ENCODE assay signal across 8 mouse cellular contexts in genomic region chr7:118584926-118585325, GRCm38 (mm10). TPM values are rescaled to one million over a fixed set of nuclear protein-coding genes. Genes with fewer than 3 reads are reported as not detected.
A peak's percentile ranks its signal among the peaks of the same experiment; 100 is the strongest.
DNase-seq lines count a peak whose midpoint lies in the region; ATAC-seq lines count a peak whose summit lies in the region.

No protein-coding gene starts in this region.

- no peak for DNase-seq in kidney, postnatal 25 days
- DNase-seq in midbrain, embryonic 14.5 days, result no peak
- DNase-seq in layer of hippocampus, adult 8-10 months (ENCODE audit: low spot score in 2 of 2), result no peak
- no peak for DNase-seq in thymus, postnatal 0 days (ENCODE audit: low spot score)
- DNase-seq in urinary bladder, postnatal 10 days (ENCODE audit: low spot score), result no peak

- no peak overlapping the region for H3K9ac ChIP-seq in kidney, embryonic 14.5 days (ENCODE audit: low read depth, low read length)
- H3K9ac ChIP-seq in embryonic facial prominence, embryonic 13.5 days, result peak overlapping the region; percentile 81; the same call in 1 of the 2 replicates
- peak overlapping the region; percentile 87; the same call in 1 of the 2 replicates for H3K9ac ChIP-seq in hindbrain, embryonic 16.5 days (ENCODE audit: low read depth, low read length)
- no peak overlapping the region for H3K9ac ChIP-seq in midbrain, embryonic 14.5 days (replicated peaks; ENCODE audit: low read length)

- no peaks in the 10 kb centered on the region for H3K36me3 ChIP-seq in kidney, embryonic 14.5 days (ENCODE audit: control insufficient read depth, insufficient read depth, low read length)
- no peaks in the 10 kb centered on the region for H3K36me3 ChIP-seq in embryonic facial prominence, embryonic 13.5 days
- no peaks in the 10 kb centered on the region for H3K36me3 ChIP-seq in hindbrain, embryonic 16.5 days (ENCODE audit: control insufficient read depth, insufficient read depth, low read length)
- no peaks in the 10 kb centered on the region for H3K36me3 ChIP-seq in midbrain, embryonic 14.5 days (ENCODE audit: control insufficient read depth, insufficient read depth, low read length)

- peak overlapping the region; percentile 66 for H3K4me3 ChIP-seq in kidney, embryonic 14.5 days (ENCODE audit: low read length)
- H3K4me3 ChIP-seq in embryonic facial prominence, embryonic 13.5 days, result peak overlapping the region; percentile 74
- peak overlapping the region; percentile 70 for H3K4me3 ChIP-seq in hindbrain, embryonic 16.5 days (ENCODE audit: low read length)
- peak overlapping the region; percentile 65 for H3K4me3 ChIP-seq in midbrain, embryonic 14.5 days (replicated peaks; ENCODE audit: low read depth, low read length)

- no peaks in the 10 kb centered on the region for H3K9me3 ChIP-seq in kidney, embryonic 14.5 days (ENCODE audit: control insufficient read depth, low read length)
- H3K9me3 ChIP-seq in embryonic facial prominence, embryonic 13.5 days, result no peaks in the 10 kb centered on the region
- no peaks in the 10 kb centered on the region; the same call in 1 of the 2 replicates for H3K9me3 ChIP-seq in hindbrain, embryonic 16.5 days (ENCODE audit: control insufficient read depth, low read length)
- no peaks in the 10 kb centered on the region for H3K9me3 ChIP-seq in midbrain, embryonic 14.5 days (ENCODE audit: control insufficient read depth, low read length)

- H3K4me1 ChIP-seq in kidney, embryonic 14.5 days (ENCODE audit: control insufficient read depth, insufficient read depth, low read length), result no peaks in the 10 kb centered on the region
- H3K4me1 ChIP-seq in embryonic facial prominence, embryonic 13.5 days, result peaks cover 11% of the 10 kb centered on the region
- peaks cover 9% of the 10 kb centered on the region; the same call in 1 of the 2 replicates for H3K4me1 ChIP-seq in hindbrain, embryonic 16.5 days (ENCODE audit: control insufficient read depth, insufficient read depth, low read depth, low read length)
- peaks cover 13% of the 10 kb centered on the region; the same call in 1 of the 2 replicates for H3K4me1 ChIP-seq in midbrain, embryonic 14.5 days (ENCODE audit: control insufficient read depth, insufficient read depth, low read length)

- 72% methylated on average over 5 of the region's 5 CpGs for WGBS in kidney, embryonic 14.5 days
- 70% methylated on average over 5 of the region's 5 CpGs for WGBS in embryonic facial prominence, embryonic 13.5 days
- 63% methylated on average over 5 of the region's 5 CpGs for WGBS in hindbrain, embryonic 16.5 days
- 73% methylated on average over 5 of the region's 5 CpGs for WGBS in midbrain, embryonic 14.5 days

- peak overlapping the region; percentile 98; the same call in 1 of the 2 replicates for H3K4me2 ChIP-seq in kidney, embryonic 14.5 days (replicated peaks; ENCODE audit: low read depth, low read length)
- peak overlapping the region; percentile 90 for H3K4me2 ChIP-seq in embryonic facial prominence, embryonic 13.5 days
- H3K4me2 ChIP-seq in hindbrain, embryonic 16.5 days (ENCODE audit: low read length), result peak overlapping the region; percentile 91
- H3K4me2 ChIP-seq in midbrain, embryonic 14.5 days (ENCODE audit: low read length), result peak overlapping the region; percentile 83

- no peak overlapping the region for H3K27ac ChIP-seq in kidney, embryonic 14.5 days (ENCODE audit: low read depth, low read length)
- H3K27ac ChIP-seq in embryonic facial prominence, embryonic 13.5 days, result no peak overlapping the region
- no peak overlapping the region; the same call in 1 of the 2 replicates for H3K27ac ChIP-seq in hindbrain, embryonic 16.5 days (ENCODE audit: low read depth, low read length)
- H3K27ac ChIP-seq in midbrain, embryonic 14.5 days (replicated peaks; ENCODE audit: low read depth, low read length), result no peak overlapping the region

- ATAC-seq in kidney, embryonic 14.5 days (ENCODE audit: low FRiP score, low TSS enrichment), result no peak; the same call in 1 of the 2 replicates
- no peak for ATAC-seq in embryonic facial prominence, embryonic 13.5 days (ENCODE audit: insufficient number of reproducible peaks, insufficient read depth, low FRiP score, low TSS enrichment, low read depth)
- peak; percentile 31; the same call in 1 of the 2 replicates for ATAC-seq in hindbrain, embryonic 16.5 days
- ATAC-seq in midbrain, embryonic 14.5 days (ENCODE audit: low FRiP score, low TSS enrichment), result no peak; the same call in 1 of the 2 replicates

- 0 out of 2 replicates have a peak, but pooled peaks cover 3% of the 10 kb centered on the region for H3K27me3 ChIP-seq in kidney, embryonic 14.5 days (ENCODE audit: control insufficient read depth, insufficient read depth, low read length)
- H3K27me3 ChIP-seq in embryonic facial prominence, embryonic 13.5 days, result no peaks in the 10 kb centered on the region
- H3K27me3 ChIP-seq in hindbrain, embryonic 16.5 days (replicated peaks; ENCODE audit: control insufficient read depth, insufficient read depth, low read length), result no peaks in the 10 kb centered on the region
- no peaks in the 10 kb centered on the region for H3K27me3 ChIP-seq in midbrain, embryonic 14.5 days (ENCODE audit: control insufficient read depth, insufficient read depth, low read length)

RNA-seq across cellular contexts. Expression of gene Tmc7, which starts 0.4 kb away (rescaled TPM):
- polyA plus RNA-seq in kidney, embryonic 14.5 days (2014; fragmentation: Nextera tagmentation; extraction: Ambion mirVana), result 1.2 and 2.7 TPM in 2 replicates
- polyA plus RNA-seq in embryonic facial prominence, embryonic 13.5 days (2015; fragmentation: Nextera tagmentation; extraction: Ambion mirVana), result 4.8 TPM in 2 replicates
- polyA plus RNA-seq in hindbrain, embryonic 16.5 days (2015; fragmentation: Nextera tagmentation; extraction: Ambion mirVana), result 7.9 and 8.0 TPM in 2 replicates
- polyA plus RNA-seq in midbrain, embryonic 14.5 days (2014; fragmentation: Nextera tagmentation; extraction: Ambion mirVana), result 4.3 and 5.9 TPM in 2 replicates
- 10 to 100 TPM; 15.9 to 18.6 (median 18.0) TPM for total RNA-seq in layer of hippocampus, adult 8-10 months (2022)
- polyA plus RNA-seq in thymus, postnatal 0 days (2015; fragmentation: Nextera tagmentation; extraction: Ambion mirVana), result 0.75 and 0.78 TPM in 2 replicates

RNA-seq across cellular contexts. Expression of gene Tmc5, which starts 12.2 kb away (rescaled TPM):
- 0.09 TPM in 1 of 2 replicates, not detected in the other for polyA plus RNA-seq in kidney, embryonic 14.5 days (2014; fragmentation: Nextera tagmentation; extraction: Ambion mirVana)
- 0.24 and 0.36 TPM in 2 replicates for polyA plus RNA-seq in embryonic facial prominence, embryonic 13.5 days (2015; fragmentation: Nextera tagmentation; extraction: Ambion mirVana)
- 0.21 and 0.24 TPM in 2 replicates for polyA plus RNA-seq in hindbrain, embryonic 16.5 days (2015; fragmentation: Nextera tagmentation; extraction: Ambion mirVana)
- 0.15 and 0.28 TPM in 2 replicates for polyA plus RNA-seq in midbrain, embryonic 14.5 days (2014; fragmentation: Nextera tagmentation; extraction: Ambion mirVana)
- under 1 TPM; 0.25 to 0.94 (median 0.49) TPM for total RNA-seq in layer of hippocampus, adult 8-10 months (2022)
- 2.0 and 2.2 TPM in 2 replicates for polyA plus RNA-seq in thymus, postnatal 0 days (2015; fragmentation: Nextera tagmentation; extraction: Ambion mirVana)

RNA-seq across cellular contexts. Expression of gene Coq7, which starts 51.8 kb away (rescaled TPM):
- 158 and 169 TPM in 2 replicates for polyA plus RNA-seq in kidney, embryonic 14.5 days (2014; fragmentation: Nextera tagmentation; extraction: Ambion mirVana)
- 72.2 and 88.9 TPM in 2 replicates for polyA plus RNA-seq in embryonic facial prominence, embryonic 13.5 days (2015; fragmentation: Nextera tagmentation; extraction: Ambion mirVana)
- polyA plus RNA-seq in hindbrain, embryonic 16.5 days (2015; fragmentation: Nextera tagmentation; extraction: Ambion mirVana), result 104 and 116 TPM in 2 replicates
- polyA plus RNA-seq in midbrain, embryonic 14.5 days (2014; fragmentation: Nextera tagmentation; extraction: Ambion mirVana), result 93.7 and 103 TPM in 2 replicates
- total RNA-seq in layer of hippocampus, adult 8-10 months (2022), result 10 to 100 TPM; 29.6 to 40.5 (median 37.4) TPM
- polyA plus RNA-seq in thymus, postnatal 0 days (2015; fragmentation: Nextera tagmentation; extraction: Ambion mirVana), result 81.4 and 86.5 TPM in 2 replicates

Comparison
In these comparisons a context has a peak if more than half of its experiments do, and no peak if none do; other contexts are left out.
1. H3K9ac ChIP-seq: peak in embryonic facial prominence, embryonic 13.5 days (single experiment) and hindbrain, embryonic 16.5 days (single experiment); none in kidney, embryonic 14.5 days (single experiment) and midbrain, embryonic 14.5 days (single experiment).
2. Peak in every context shown above with its lines, with median percentiles within 50 percentile points of each other: H3K4me2 ChIP-seq and H3K4me3 ChIP-seq.